Mouse (Mus musculus): ENCODE results near the gene Asic3. TPM values are rescaled to one million over a fixed set of nuclear protein-coding genes. Genes with fewer than 3 reads are reported as not detected.

Asic3 gene
- total RNA-seq, 2 experiments from 2014 or later = 0.33 TPM; not detected in 1

DNA sequence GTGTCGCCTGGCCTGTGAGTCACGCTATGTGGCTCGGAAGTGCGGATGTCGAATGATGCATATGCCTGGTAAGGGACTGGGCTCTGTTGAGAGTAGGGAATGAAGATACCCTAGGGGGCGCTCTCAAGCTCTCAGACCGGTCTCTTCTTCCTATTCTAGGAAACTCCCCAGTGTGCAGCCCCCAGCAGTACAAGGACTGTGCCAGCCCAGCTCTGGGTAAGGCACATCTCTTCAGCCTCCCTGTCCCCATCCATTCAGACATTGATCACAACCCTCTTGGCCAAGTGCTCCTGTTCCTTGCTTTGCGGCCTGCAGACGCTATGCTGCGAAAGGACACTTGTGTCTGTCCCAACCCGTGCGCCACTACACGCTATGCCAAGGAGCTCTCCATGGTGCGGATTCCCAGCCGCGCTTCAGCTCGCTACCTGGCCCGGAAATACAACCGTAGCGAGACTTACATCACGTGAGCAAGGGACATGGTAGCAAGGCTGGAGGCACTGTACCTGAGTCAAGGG, 3.1 kb downstream of the Asic3 start:
- DNase-seq (ENCODE audit: low spot score in 2 of 2) = peak; percentile 46 to 60

- DNase-seq (ENCODE audit: low spot score in 2 of 2) = no peak
These were observed 4.4 kb downstream of the Asic3 start for GRCm38 (mm10) chr5:24417587-24417986.

DNA sequence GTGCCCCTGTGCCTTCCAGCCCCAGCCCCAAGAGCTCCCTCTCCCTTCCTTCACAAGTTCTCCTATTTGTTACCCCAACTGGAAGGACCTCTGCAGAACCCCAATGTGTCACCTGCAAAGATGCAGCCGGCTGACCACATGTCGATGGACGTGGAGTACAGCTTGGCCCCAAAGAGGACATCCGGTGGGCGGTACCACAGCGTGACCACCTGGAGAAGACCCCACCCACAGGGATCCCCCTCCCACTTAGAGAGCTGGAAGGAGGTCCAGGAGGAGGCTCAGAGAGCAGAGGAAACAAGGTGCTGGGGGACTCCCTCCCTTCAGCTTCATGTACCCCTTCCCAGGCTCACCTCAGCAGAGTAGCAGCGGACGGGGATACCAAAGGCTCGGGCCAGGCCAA, 7.2 kb downstream of the Asic3 start:
- no peak for DNase-seq (ENCODE audit: low spot score in 2 of 2)

- peak; percentile 91 for DNase-seq (ENCODE audit: low spot score in 2 of 2)
These were observed 10.2 kb downstream of the Asic3 start, which contains the start of the genes Cdk5 and Slc4a2 for GRCm38 (mm10) chr5:24423129-24424003. Cdk5 (minus strand) TSS chr5:24423530. Slc4a2 (plus strand) TSS chr5:24423837.

GRCm38 (mm10) chr5:24424004-24424781, 11.0 kb downstream of the Asic3 start:
- DNase-seq (ENCODE audit: low spot score in 2 of 2) = peak in 1 of 2 experiments; percentile 52

- peak; percentile 75 to 82 for DNase-seq (ENCODE audit: low spot score in 2 of 2)
These were observed 11.7 kb downstream of the Asic3 start for GRCm38 (mm10) chr5:24424861-24425411.

GRCm38 (mm10) chr5:24425421-24426036, 12.3 kb downstream of the Asic3 start:
- peak in 1 of 2 experiments; percentile 47 for DNase-seq (ENCODE audit: low spot score in 2 of 2)

DNA sequence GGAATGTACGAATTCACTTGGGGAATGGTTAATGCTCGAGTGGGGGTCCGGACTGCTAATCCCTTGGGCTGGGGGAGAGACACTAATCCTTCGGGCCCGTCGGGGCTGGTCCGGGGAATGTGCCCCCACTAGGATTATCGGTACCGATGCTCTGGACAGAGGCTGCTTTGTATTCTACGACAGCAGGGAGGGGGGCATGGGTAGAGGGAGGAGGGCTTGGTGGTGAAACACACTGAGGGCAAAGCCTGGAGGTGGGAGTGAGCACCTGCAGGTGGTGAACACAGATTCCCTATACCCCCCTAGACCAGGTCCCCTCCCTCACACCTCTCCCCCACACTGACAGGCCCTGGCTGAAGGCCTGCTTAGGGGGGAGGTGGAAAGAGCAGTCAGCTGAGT, 12.8 kb downstream of the Asic3 start:
- DNase-seq (ENCODE audit: low spot score in 2 of 2) = no peak

DNA sequence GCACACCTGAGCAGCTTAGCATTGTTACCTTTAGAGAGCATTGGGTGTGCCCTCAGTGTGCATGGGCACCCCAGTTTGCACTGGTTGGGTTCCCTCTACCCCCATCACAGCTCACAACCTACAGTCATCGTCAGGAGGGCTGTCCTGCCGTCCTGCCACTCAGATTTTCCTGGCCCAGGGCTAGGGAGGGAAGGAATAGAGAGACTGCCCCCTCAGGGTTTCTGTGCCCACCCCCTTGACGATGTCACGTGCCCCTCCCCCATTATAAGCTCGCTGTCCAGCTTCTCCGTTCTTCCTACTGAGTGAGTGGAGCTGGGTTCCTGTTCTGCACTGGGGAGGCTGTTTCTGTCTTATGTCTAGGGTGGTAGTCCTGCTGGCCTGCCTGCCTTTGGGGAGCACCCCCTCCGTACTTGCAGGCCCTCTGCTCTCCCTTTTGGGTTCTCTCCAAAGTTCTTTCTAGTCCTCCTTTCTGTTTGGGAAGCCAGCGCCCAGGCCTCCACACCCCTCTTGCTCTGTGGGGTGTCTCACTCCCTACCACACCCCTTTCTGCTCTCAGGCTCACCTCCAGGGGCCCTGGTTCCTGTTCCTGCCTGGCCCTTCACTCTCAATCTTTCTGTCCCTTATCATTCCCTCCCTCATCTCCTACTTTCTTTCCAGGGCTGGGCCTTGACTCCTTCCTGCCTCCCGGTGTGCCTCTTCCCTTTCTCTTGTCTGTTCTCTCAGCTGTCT, 13.5 kb downstream of the Asic3 start:
- DNase-seq (ENCODE audit: low spot score in 2 of 2) = no peak

DNA sequence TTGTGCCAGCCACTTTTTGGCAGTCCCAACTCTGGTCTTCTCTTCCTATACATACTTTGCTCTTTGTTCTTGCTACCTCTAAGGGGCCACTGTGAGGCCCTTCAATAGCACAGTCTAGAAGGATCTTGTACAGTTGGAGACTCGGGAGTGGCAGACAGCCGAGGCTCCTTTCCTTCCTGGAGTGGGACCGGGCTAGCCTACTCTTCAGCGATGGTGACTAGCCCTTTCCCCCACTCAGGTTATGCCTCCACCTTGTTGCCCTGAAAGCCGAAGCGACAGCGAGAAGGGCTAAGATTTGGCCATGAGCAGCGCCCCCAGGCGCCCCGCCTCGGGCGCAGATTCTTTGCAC, 14.1 kb downstream of the Asic3 start:
- no peak for DNase-seq (ENCODE audit: low spot score in 2 of 2)

DNA sequence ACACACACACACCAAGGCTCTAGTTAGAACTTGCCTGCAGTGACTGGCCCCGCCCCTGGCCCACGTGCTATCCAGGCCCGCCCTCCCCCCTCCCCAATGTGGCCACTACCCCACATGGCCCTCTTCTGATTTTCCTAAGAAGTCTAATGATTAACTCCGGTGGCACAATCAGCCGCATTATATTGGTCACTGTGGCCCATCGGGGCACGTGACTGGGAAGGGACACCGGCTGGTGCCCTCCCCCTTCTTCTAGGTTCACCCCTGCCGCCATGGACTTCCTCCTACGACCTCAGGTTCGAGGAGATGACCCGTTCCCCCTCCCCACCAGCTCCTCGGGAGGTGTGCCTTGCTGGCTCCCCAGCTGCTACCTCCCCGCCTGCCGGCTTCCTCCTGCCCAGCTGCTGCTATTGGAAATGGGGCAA, 14.8 kb downstream of the Asic3 start:
- DNase-seq (ENCODE audit: low spot score in 2 of 2) = no peak

- no peak for DNase-seq (ENCODE audit: low spot score in 2 of 2)
These were observed 15.4 kb downstream of the Asic3 start for GRCm38 (mm10) chr5:24428596-24428995.

- DNase-seq (ENCODE audit: low spot score in 2 of 2) = no peak
These were observed 20.8 kb downstream of the Asic3 start for GRCm38 (mm10) chr5:24433993-24434392.

GRCm38 (mm10) chr5:24441187-24441586, 28.0 kb downstream of the Asic3 start:
- DNase-seq (ENCODE audit: low spot score in 2 of 2) = no peak

GRCm38 (mm10) chr5:24442029-24442428, 28.8 kb downstream of the Asic3 start:
- DNase-seq (ENCODE audit: low spot score in 2 of 2) = no peak

GRCm38 (mm10) chr5:24443204-24443603, 30.0 kb downstream of the Asic3 start:
- DNase-seq (ENCODE audit: low spot score in 2 of 2) = no peak

DNA sequence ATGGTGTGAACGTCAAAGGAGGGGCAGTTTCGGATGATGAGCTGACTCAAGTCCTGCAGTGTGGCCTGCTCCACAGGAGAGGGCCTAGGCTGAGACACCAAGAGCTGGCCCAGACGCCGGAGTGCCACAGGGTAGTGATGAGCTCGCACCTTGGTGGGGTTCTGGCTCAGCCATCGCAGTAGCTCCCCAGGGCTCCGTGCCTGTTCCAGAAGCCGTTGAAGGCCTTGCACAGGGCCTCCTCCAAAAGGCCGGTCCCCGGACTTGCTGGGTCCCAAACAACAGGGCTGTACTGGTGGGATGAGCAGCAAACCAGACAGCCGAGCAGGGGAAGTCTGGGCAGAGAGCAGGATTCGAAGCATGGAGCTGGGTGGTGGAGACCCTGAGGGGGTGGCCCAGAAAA, 30.7 kb downstream of the Asic3 start:
- no peak for DNase-seq (ENCODE audit: low spot score in 2 of 2)

- DNase-seq (ENCODE audit: low spot score in 2 of 2) = peak; percentile 89 to 94
These were observed 31.7 kb downstream of the Asic3 start, which contains the start of gene Fastk for GRCm38 (mm10) chr5:24444746-24445427. Fastk (minus strand) TSS chr5:24445287.

DNA sequence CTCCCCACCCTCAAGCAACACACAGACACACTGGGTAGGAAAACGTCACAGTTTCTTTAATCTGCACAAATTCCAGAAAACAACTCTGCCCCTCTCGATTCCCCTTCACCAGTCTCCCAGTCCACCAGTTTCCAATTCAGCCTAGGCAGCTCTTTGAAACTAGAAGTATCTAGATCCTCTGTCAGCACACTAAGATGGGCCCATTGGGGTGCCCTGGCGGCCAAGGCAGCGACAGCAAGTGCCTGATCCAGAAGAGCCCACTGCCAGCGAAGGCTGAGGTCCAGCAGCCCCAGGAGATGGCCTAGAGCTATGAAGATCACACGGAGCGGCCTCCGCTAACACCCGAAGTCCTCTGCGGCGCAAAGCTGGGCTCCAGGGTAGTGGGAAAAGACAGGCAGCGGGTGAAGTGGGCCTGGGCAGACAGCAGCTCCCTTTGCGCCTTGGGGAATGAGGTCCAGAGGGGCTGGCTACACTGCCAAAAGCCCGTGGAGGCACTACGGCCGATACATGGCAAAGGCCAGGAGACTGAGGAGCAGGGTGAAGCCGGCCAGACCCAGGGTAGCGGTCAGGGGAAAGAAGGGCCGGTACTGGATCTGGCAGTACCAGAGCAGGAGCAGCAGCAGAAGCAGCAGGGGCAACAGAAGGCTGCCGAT, 32.4 kb downstream of the Asic3 start:
- DNase-seq (ENCODE audit: low spot score in 2 of 2) = no peak
